Mouse (Mus musculus) testis, postnatal 14 days (tissue): Measurements from ENCODE around the gene Ptpra.
A peak's percentile ranks its signal among the peaks of the same experiment; 100 is the strongest.

Experiments used
- DNase-seq: peaks from one replicate; pipeline ENCODE4 v3.0.0; 2021; ENCODE audit warnings: low spot score

The Ptpra gene

GRCm38 (mm10) chr2:130449794-130450433, at the start of gene Ptpra:
TSS of gene Ptpra (plus strand) at chr2:130450278.
- DNase-seq: peak; percentile 87

DNA sequence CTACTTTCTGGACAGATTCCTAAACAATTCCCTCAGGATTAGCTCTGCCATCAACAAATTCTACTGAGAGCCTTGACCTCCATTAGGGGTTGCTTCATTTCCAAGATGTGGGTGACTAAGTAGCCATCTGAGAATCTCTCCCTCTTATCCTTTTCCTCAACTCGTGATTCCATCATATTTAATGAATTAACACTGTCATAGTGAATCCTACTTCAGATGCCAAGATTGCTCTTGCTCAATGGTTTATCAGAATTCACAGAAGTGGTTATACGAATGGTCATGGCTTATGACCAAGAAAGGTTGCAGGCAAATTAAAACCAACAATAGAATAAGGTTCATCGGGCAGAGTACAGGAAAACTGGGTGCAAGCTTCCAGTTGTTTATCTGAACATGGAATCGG, 48.2 kb upstream of the Ptpra start:
- no peak for DNase-seq

GRCm38 (mm10) chr2:130404939-130405338, 45.1 kb upstream of the Ptpra start, which contains the start of the genes Gm28372 and 1700020A23Rik:
TSS of gene Gm28372 (plus strand) at chr2:130405239.
TSS of gene 1700020A23Rik (plus strand) at chr2:130405259.
- DNase-seq: no peak

DNA sequence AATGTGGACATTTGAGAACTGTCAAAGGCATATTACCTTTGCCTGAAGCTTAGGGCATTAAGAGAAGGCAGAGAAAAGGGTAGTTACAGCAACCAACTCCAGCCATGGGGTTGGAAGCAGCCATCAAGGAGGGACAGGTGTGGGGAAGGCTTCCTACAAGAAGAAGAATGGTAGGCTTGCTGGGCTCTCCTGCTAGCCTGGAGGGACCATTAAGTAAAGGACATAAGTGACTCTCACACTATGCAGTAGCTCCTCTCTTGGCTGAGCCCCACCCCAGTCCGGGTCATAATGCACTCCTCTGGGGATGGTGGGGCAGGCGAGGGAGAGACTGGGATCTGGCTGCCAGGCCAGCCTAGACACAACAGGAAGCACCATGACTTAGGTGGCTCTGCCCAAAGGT, 43.9 kb upstream of the Ptpra start, which contains the start of gene Tmem239:
Gene Tmem239, plus strand, starts transcription at position 301 of the 400 bp plus-strand sequence.
- no peak for DNase-seq

- DNase-seq: no peak
Measured at GRCm38 (mm10) chr2:130408194-130408593, 41.9 kb upstream of the Ptpra start.

- peak; percentile 82 for DNase-seq
Measured at GRCm38 (mm10) chr2:130411558-130412495, 38.3 kb upstream of the Ptpra start.

DNA sequence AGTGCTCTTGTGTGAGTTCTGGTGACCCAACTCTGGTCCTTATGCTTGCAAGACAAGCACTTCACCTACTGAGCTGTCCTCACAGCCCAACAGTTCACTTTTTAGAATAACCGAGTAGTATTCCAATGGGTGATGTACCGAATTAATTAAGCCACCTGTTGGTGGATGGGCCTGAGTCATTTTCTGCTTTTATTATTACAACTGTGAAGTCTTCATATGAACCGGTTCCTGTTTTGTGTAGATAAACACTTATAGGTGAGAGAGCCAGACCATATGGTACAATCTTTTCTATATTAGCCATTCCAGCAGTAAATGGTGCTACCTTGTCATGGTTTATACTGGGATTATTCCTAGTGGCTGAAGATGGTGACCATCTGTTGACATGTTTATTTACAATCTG, 37.3 kb upstream of the Ptpra start:
- DNase-seq: no peak

- no peak for DNase-seq
Measured at GRCm38 (mm10) chr2:130414094-130414856, 35.8 kb upstream of the Ptpra start.

GRCm38 (mm10) chr2:130421781-130422620, 28.1 kb upstream of the Ptpra start:
- no peak for DNase-seq

DNA sequence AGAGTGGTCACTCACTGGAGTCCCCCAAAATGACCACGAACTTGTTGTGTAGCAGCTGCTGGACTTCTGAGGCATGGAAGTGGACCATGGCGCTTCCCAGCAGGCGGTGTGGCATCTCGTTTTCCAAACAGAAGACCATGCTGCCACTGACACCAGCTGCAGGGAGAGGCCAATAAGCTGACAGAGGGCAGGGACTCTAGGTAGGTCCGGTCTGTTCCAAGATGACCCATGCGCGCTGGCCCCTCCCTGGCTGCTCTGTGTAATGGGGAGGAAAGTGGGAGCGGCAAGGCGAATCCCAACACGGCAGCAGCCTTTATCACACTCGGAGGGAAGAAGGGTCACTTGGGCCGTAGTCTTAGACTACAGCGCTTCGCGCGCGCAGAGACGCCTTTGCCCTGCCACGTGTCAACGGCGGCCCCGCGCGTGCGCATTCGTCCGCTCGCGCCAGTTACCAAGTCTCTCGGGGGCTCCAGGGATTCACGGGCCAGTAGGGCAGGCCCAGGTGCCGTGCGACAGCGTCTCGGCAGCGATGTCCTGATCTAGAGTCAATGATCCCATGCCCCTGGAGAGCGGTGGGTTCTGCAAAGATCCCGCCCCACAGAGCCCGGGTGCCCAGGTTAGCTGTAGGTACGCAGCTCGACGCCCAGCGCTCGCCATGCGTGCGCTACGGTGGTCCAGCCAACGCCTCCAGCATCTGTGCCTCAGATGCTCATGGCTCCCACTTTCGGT, 26.5 kb upstream of the Ptpra start:
- peak; percentile 87 for DNase-seq

DNA sequence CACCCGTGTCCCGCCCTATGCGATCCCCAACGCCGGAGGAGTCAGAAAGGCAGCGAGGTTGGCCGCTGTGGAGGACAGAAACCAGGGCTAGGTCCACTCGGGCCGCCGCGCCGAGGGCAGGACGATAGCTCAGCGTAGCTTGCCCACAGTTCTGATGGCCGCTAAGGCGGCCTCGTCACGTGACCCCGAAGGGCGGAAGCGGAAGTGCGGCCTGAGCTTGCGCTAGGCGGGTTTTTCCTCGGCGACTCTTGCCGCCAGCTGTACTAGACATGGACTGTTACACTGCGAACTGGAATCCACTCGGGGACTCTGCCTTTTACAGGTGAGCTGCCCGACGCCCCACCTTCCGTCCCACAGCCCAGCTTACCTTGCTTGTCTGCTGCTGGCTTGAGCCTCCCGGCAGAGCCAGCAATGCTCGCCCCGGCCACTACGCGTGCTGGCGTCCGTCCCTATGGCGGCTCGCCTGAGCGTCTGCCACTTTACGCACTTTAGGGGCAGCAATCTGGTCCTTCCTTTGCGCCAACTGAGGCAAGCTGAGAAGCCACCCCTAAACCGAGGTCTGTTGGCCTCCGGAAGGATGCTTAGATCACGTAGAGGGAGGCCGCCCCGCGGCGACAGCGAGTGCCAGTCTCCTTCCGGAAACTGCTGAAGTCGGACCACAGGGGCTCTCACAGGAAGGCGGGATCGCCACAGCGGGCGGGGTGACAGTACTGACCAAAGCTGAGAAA, 25.8 kb upstream of the Ptpra start, which contains the start of the genes Vps16 and Pced1a:
Gene Vps16, plus strand, starts transcription at position 214 of the 728 bp plus-strand sequence.
Gene Pced1a, minus strand, starts transcription at position 576 of the 728 bp plus-strand sequence.
- DNase-seq: peak; percentile 92

- DNase-seq: no peak
Measured at GRCm38 (mm10) chr2:130425112-130425511, 25.0 kb upstream of the Ptpra start.

DNA sequence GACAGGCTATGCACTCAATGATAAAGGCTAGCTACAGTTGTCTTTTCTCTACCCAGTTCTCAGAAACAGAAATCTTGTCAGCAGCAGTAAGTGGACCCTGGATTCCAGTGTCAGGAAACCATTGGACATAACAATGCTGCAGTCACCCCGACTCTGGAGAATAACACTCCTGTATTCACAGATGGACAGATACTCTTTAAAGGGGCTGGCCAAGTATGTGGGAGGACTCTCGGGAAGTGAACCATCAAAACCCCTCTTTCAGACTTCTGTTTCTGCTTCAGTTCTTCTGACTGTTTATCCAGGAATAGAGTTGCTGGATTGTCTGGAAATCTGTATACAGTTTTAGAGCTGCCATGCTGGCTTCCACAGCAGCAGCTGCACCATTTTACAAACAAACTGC, 20.2 kb upstream of the Ptpra start:
- DNase-seq: no peak

- DNase-seq: no peak
Measured at GRCm38 (mm10) chr2:130430484-130430883, 19.6 kb upstream of the Ptpra start.

- no peak for DNase-seq
Measured at GRCm38 (mm10) chr2:130432157-130432556, 17.9 kb upstream of the Ptpra start.

DNA sequence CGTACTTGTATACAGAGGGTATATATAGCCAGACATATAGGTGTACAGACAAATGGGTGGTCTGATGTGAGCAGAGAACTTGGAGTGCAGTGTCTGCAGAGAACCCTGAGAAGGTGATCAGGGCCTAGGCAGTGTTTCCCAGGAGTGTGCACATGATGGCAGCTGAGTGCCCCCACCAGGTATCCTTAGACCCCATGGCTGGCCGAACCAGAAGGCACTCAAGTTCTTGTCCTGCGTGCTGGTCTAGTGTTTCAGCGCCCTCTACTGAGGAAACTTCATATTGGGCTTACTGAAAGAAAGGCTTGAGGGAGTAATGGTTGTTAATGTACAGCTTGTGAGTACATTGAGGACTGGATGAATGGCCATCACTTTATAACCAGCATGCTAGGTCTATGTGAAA, 16.9 kb upstream of the Ptpra start:
- DNase-seq: no peak

- no peak for DNase-seq
Measured at GRCm38 (mm10) chr2:130436769-130437168, 13.3 kb upstream of the Ptpra start.

DNA sequence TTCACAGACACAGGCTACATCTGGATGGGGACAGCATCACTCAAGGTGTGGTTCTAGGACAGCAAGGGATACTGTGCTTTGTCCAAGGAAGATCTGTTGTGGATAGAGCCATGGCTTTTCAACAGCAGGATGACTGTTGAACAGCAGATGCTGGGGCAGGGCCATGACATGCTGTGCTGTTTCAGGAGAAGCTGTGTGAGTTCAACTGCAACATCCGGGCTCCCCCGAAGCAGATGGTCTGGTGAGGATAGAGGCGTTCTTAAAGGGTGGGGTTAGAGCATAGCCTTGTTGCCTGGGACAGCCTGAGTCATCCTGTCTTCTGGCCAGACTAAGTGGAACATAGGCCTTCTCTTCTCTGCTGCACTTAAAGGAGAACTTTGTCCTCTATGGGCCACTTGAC, 11.2 kb upstream of the Ptpra start:
- no peak for DNase-seq

GRCm38 (mm10) chr2:130439840-130440480, 10.1 kb upstream of the Ptpra start:
- no peak for DNase-seq
